8 mouse cellular contexts compared by ENCODE assay signal in genomic region chr13:4771120-4772075, GRCm38 (mm10).
A peak's percentile ranks its signal among the peaks of the same experiment; 100 is the strongest.
DNase-seq lines count a peak whose midpoint lies in the region; ATAC-seq lines count a peak whose summit lies in the region.

No protein-coding gene starts in this region.

- no peaks in the 10 kb centered on the region for H3K4me1 ChIP-seq in liver, embryonic 16.5 days (ENCODE audit: control insufficient read depth, low read depth, low read length)
- no peaks in the 10 kb centered on the region for H3K4me1 ChIP-seq in neural tube, embryonic 11.5 days (ENCODE audit: control insufficient read depth, insufficient read depth, low read length)

- H3K27me3 ChIP-seq in liver, embryonic 16.5 days (ENCODE audit: control insufficient read depth, insufficient read depth, low read depth, low read length): no peaks in the 10 kb centered on the region
- H3K27me3 ChIP-seq in neural tube, embryonic 11.5 days (ENCODE audit: control insufficient read depth, insufficient read depth, low read length): no peaks in the 10 kb centered on the region

- H3K4me3 ChIP-seq in liver, embryonic 16.5 days (ENCODE audit: low read depth, low read length): no peak overlapping the region
- no peak overlapping the region for H3K4me3 ChIP-seq in neural tube, embryonic 11.5 days (ENCODE audit: low read depth, low read length)

- H3K9ac ChIP-seq in liver, embryonic 16.5 days (ENCODE audit: low read depth, low read length): no peak overlapping the region
- H3K9ac ChIP-seq in neural tube, embryonic 11.5 days (ENCODE audit: low read length): no peak overlapping the region

- no peaks in the 10 kb centered on the region for H3K36me3 ChIP-seq in liver, embryonic 16.5 days (ENCODE audit: control insufficient read depth, insufficient read depth)
- H3K36me3 ChIP-seq in neural tube, embryonic 11.5 days (ENCODE audit: control insufficient read depth, insufficient read depth, low read length): no peaks in the 10 kb centered on the region

- intact Hi-C loops in heart, postnatal 36 days (cut with DNase I): loop anchor here (2.0 to 10.0 kb wide), 8 partner anchors 531 to 1773 kb away; partner anchors contain the start of genes Klf6 and Pitrm1

- 30% methylated on average over 12 of the region's 12 CpGs for WGBS in liver, embryonic 16.5 days (ENCODE audit: insufficient replicate concordance)
- 54% methylated on average over 12 of the region's 12 CpGs for WGBS in neural tube, embryonic 11.5 days

- H3K4me2 ChIP-seq in liver, embryonic 16.5 days (ENCODE audit: low read depth, low read length): no peak overlapping the region
- no peak overlapping the region for H3K4me2 ChIP-seq in neural tube, embryonic 11.5 days (ENCODE audit: low read depth)

- H3K9me3 ChIP-seq in liver, embryonic 16.5 days (replicated peaks; ENCODE audit: control insufficient read depth, low read length): no peaks in the 10 kb centered on the region
- no peaks in the 10 kb centered on the region for H3K9me3 ChIP-seq in neural tube, embryonic 11.5 days (ENCODE audit: control insufficient read depth, low read length)

- peak; percentile 90 for ATAC-seq in liver, embryonic 16.5 days (ENCODE audit: low read depth)
- peak; percentile 74 for ATAC-seq in neural tube, embryonic 11.5 days (ENCODE audit: insufficient read depth, low FRiP score, low TSS enrichment)

- 0 out of 2 replicates have a peak overlapping the region, but pooled peaks have one; percentile 28 for H3K27ac ChIP-seq in liver, embryonic 16.5 days (ENCODE audit: low read length)
- H3K27ac ChIP-seq in neural tube, embryonic 11.5 days (ENCODE audit: low read depth, low read length): no peak overlapping the region

- DNase-seq in MN1 (ENCODE audit: low spot score): peak; percentile 91
- DNase-seq in cerebellum, adult 18-20 months: peak; percentile 16 to 17
- peak; percentile 93 for DNase-seq in forelimb bud, embryonic 11.5 days (ENCODE audit: low read depth, low spot score)
- peak; percentile 71 to 82 for DNase-seq in heart, postnatal 36 days
- peak; percentile 76 for DNase-seq in layer of hippocampus, adult 11-12 months (ENCODE audit: low spot score)
- peak; percentile 69 for DNase-seq in neural tube, embryonic 11.5 days (ENCODE audit: low spot score)
- DNase-seq in urinary bladder, postnatal 14 days (ENCODE audit: low spot score): peak; percentile 83

Comparison
In these comparisons a context has a peak if more than half of its experiments do, and no peak if none do; other contexts are left out.
1. DNase-seq: peak in every context shown above with its lines; median percentile 93 in forelimb bud, embryonic 11.5 days; 91 in MN1; 83 in urinary bladder, postnatal 14 days; 76 in heart, postnatal 36 days; 76 in layer of hippocampus, adult 11-12 months; 69 in neural tube, embryonic 11.5 days; 16 in cerebellum, adult 18-20 months.